Mouse (Mus musculus) bone marrow macrophage, adult 2 months (primary cell): ENCODE measurements around the gene Dnah2. TPM values are rescaled to one million over a fixed set of nuclear protein-coding genes. Genes with fewer than 3 reads are reported as not detected.

Experiments used
- H3K27ac ChIP-seq: 2 replicates; pipeline ENCODE4 v1.5.1; 2012; ENCODE audit warnings: low read depth, low read length; ENCODE audit not compliant: insufficient read depth
- H3K4me1 ChIP-seq: 2 replicates; pipeline ENCODE4 v1.6.1; 2012; ENCODE audit warnings: low read length; ENCODE audit not compliant: control insufficient read depth, insufficient read depth
- H3K4me3 ChIP-seq: 2 replicates; pipeline ENCODE4 v1.5.1; 2012; ENCODE audit warnings: mild to moderate bottlenecking, low read length, moderate library complexity; ENCODE audit not compliant: insufficient read depth
- CTCF ChIP-seq: IDR thresholded peaks from 2 replicates; pipeline ENCODE4 v1.5.1; 2012; ENCODE audit warnings: low read depth, mild to moderate bottlenecking, low read length, moderate library complexity
- POLR2A ChIP-seq: IDR thresholded peaks from 2 replicates; pipeline ENCODE4 v1.6.1; 2012; ENCODE audit warnings: mild to moderate bottlenecking, low read depth, low read length, borderline replicate concordance
- polyA plus RNA-seq: library from polyadenylated mRNA; stranded (reverse); fragments of >200 nt; gene quantifications from 2 replicates; pipeline ENCODE4 v1.2.4, GENCODE M21; 2012; ENCODE audit not compliant: missing spikeins, insufficient read depth, insufficient read length

Dnah2 gene
- polyA plus RNA-seq, 1 experiment: 0.72 TPM

- Histone ChIP-seq H3K27ac (no peak overlapping the region), H3K4me1 (peaks cover 11% of the 10 kb centered on the region), H3K4me3 (no peak overlapping the region)
- no peak for TF ChIP-seq POLR2A
Measured at GRCm38 (mm10) chr11:69516661-69517060, 32.2 kb downstream of the Dnah2 start.

- Histone ChIP-seq H3K4me3 (no peak overlapping the region), H3K4me1 (peaks cover 11% of the 10 kb centered on the region), H3K27ac (no peak overlapping the region)
- TF ChIP-seq CTCF (no peak), POLR2A (no peak)
Measured at GRCm38 (mm10) chr11:69516151-69516640, 32.7 kb downstream of the Dnah2 start.

GRCm38 (mm10) chr11:69513840-69514239 lies 35.1 kb downstream of the Dnah2 start:
- H3K4me1 ChIP-seq: peaks cover 14% of the 10 kb centered on the region
- no peak overlapping the region for H3K4me3 ChIP-seq
- no peak overlapping the region for H3K27ac ChIP-seq
- no peak for TF ChIP-seq CTCF
- no peak for TF ChIP-seq POLR2A

GRCm38 (mm10) chr11:69510796-69511496 lies 38.0 kb downstream of the Dnah2 start:
- no peak for TF ChIP-seq CTCF
- no peak for TF ChIP-seq POLR2A
- no peak overlapping the region for H3K27ac ChIP-seq

GRCm38 (mm10) chr11:69503863-69504280 lies 45.0 kb downstream of the Dnah2 start:
- TF ChIP-seq POLR2A (no peak), CTCF (no peak)
- Histone ChIP-seq H3K4me1 (no peaks in the 10 kb centered on the region), H3K27ac (no peak overlapping the region), H3K4me3 (no peak overlapping the region)

More at GRCm38 (mm10) chr11:69510796-69511496, 38.0 kb downstream of the Dnah2 start:
- Histone ChIP-seq H3K4me1 (peaks cover 6% of the 10 kb centered on the region), H3K4me3 (no peak overlapping the region)

GRCm38 (mm10) chr11:69501555-69501954 lies 47.4 kb downstream of the Dnah2 start:
- no peak overlapping the region for H3K4me3 ChIP-seq
- TF ChIP-seq CTCF (no peak), POLR2A (no peak)
- H3K27ac ChIP-seq: no peak overlapping the region
- no peaks in the 10 kb centered on the region for H3K4me1 ChIP-seq

GRCm38 (mm10) chr11:69499140-69499539 lies 49.8 kb downstream of the Dnah2 start:
- Histone ChIP-seq H3K4me1 (no peaks in the 10 kb centered on the region), H3K27ac (no peak overlapping the region), H3K4me3 (no peak overlapping the region)
- TF ChIP-seq CTCF (no peak), POLR2A (no peak)

- Histone ChIP-seq H3K27ac (no peak overlapping the region), H3K4me3 (no peak overlapping the region), H3K4me1 (no peaks in the 10 kb centered on the region)
- no peak for TF ChIP-seq POLR2A
- no peak for TF ChIP-seq CTCF
Measured at GRCm38 (mm10) chr11:69491711-69492110, 57.2 kb downstream of the Dnah2 start.

- no peak overlapping the region for H3K4me3 ChIP-seq
- H3K27ac ChIP-seq: no peak overlapping the region
- no peaks in the 10 kb centered on the region for H3K4me1 ChIP-seq
- TF ChIP-seq CTCF: no peak
- no peak for TF ChIP-seq POLR2A
Measured at GRCm38 (mm10) chr11:69490898-69491297, 58.0 kb downstream of the Dnah2 start.

- H3K27ac ChIP-seq: no peak overlapping the region
- no peak overlapping the region for H3K4me3 ChIP-seq
- H3K4me1 ChIP-seq: no peaks in the 10 kb centered on the region
- TF ChIP-seq CTCF (no peak), POLR2A (no peak)
Measured at GRCm38 (mm10) chr11:69487474-69487873, 61.4 kb downstream of the Dnah2 start.
